Mouse (Mus musculus) mature B cell (primary cell): ENCODE measurements around the gene Nop58.
"Not testable (repeated sequence)": the region's sequence is repeated elsewhere in the genome, so short reads cannot be mapped to it uniquely, and the experiment has no call there.

ENCODE experiments used
- in situ Hi-C: fragments of 300-500 bp; cut with MboI; formaldehyde crosslinking; loops from 2 replicates; pipeline ENCODE4 v1.14.3; 2019

The Nop58 gene

GRCm38 (mm10) chr1:59684819-59685755, at the start of gene Nop58:
Nop58 (plus strand) TSS chr1:59684971.
- in situ Hi-C loops = no loop called here

DNA sequence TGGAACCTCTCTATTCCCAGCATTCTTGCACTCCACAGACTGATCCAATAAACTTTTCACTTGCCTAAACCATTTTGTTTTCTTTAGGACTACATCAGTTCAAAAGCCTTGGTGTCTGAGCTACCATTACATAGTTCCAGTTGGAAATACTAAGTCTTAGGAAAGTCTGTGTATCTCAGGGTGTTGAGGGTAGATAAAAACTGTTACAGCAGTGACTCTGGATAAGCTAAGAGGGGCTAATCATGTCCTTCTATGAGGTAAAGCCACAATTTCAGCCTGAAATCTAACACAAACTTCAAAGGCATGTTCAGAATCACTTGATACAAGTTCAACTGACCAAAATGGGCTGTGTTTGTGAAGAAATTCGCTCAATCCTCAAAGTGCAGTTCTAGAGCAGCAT, 48.4 kb upstream of the Nop58 start:
- in situ Hi-C loops = no loop called here

DNA sequence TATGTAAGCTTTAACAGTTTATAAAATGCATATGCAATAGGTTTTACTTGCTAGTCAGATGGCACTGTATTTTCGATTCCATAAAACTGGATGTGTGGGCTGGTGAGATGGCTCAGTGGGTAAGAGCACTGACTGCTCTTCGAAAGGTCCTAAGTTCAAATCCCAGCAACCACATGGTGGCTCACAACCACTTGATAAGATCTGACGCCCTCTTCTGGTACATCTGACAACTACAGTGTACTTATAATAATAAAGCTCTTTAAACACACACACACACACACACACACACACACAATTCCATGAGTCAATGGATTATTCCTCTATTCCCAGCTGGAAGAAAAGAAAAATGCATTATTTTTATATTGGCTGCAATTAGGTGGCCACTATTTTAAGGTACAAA, 46.4 kb upstream of the Nop58 start:
- in situ Hi-C loops = no loop called here

DNA sequence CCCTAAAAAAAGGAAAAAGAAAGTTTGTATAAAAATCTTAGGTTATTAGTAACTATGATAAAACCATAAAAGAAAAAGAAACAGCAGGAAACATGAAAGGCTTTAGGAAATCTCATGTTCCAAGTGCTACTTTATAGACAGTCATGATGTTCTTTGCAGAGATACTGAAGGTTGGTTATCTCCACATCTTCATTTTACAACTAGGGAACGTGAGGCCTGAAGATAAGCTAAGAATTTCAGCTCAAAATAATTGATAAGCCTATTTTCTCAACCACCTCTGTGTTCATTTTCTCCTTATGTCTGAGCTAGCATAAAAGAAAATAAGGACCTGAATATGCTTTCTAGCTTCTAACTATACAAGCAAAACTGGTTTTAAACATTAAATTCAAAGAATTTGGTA, 42.3 kb upstream of the Nop58 start:
- in situ Hi-C loops = no loop called here

GRCm38 (mm10) chr1:59646502-59646901, 38.3 kb upstream of the Nop58 start:
- in situ Hi-C loops = not testable (repeated sequence)

DNA sequence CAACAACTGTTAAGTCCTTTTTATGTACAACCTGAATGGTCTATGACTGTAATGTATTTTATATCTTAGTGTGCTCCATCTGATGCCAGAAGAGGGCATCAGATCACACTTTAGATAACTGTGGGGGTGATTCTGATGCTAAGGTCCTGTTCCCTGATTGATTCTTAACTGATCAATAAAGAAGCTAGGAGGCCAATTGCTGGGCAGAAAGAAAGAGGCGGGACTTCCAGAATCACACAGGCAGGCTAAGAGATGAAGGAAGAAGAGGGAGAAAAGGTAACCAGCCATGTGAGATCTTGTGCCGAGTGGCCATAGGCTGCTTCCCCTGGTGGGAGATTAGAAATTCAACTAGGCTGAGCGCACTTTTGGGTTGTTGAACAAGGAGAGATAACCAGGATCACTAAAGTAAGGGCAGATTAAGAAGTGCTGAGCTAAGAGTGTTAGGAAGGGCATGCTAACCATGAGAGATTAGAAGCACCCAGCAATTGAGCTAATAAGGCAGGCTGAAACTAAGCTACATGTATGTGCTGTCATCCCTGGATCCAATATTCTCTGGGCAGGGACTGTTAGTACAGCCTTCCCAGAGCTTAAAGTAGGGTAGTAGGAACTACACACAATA, 33.5 kb upstream of the Nop58 start:
- in situ Hi-C loops = no loop called here

GRCm38 (mm10) chr1:59653243-59653911, 31.4 kb upstream of the Nop58 start:
- in situ Hi-C loops = no loop called here

- in situ Hi-C loops = no loop called here
Measured at GRCm38 (mm10) chr1:59656244-59657171, 28.3 kb upstream of the Nop58 start.

DNA sequence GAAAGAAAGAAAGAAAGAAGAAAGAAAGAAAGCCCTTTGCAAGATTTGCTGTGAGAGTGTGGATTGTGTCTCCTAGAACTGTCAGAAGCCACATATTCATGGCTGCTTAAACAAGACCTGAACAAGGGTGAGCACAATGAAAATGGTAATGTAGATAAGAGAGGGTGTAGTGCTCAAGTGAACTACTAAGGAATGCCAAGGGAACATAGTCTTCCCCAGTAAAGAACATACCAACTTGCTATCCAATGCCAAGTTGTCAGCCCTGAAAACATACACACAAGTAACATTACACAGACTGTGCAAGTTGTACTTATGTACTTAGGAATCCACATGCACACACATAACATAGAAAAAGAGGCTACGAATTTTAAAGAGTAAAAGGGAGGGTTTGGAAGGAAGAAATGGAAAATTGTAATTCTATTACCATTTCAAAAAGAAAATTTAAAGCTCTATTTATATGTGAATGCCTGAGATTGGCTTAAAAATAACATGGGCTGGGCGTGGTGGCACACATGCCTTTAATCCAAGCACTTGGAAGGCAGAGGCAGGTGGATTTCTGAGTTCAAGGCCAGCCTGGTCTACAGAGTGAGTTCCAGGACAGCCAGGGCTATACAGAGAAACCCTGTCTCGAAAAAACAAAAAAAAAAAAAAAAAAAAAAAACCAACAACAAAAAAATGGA, 21.2 kb upstream of the Nop58 start:
- in situ Hi-C loops = no loop called here

GRCm38 (mm10) chr1:59668871-59669270, 15.9 kb upstream of the Nop58 start:
- in situ Hi-C loops = no loop called here

GRCm38 (mm10) chr1:59669962-59670630, 14.7 kb upstream of the Nop58 start:
- in situ Hi-C loops = no loop called here

DNA sequence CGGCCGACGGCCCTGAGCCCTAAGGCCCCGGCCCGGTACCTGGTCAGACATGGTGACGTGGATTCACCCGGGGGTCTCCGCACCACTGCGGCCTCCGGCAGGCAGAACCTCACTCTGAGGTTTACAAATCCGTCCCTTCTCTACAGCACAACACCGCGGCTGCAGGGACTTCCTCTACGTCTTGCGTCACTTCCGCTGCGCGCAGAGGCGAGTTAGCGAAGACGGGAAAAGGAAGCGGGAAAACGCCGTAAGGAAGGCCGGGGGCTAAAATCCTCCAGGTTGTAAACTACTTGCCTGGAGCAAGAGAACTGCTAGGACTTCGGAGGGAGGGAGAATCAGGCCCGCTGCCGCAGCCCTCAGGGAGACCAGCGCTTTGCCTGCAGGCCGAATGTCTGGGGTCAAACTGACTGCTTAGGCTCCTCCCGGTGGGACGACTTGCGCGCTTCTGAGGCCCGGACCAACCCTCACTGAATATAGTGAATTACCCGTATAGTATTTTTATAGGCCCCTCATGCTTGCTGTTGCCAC, 14.1 kb upstream of the Nop58 start, which contains the start of gene Sumo1:
TSS of gene Sumo1 (minus strand) at position 194 of the 528 bp plus-strand sequence.
- in situ Hi-C loops = no loop called here

DNA sequence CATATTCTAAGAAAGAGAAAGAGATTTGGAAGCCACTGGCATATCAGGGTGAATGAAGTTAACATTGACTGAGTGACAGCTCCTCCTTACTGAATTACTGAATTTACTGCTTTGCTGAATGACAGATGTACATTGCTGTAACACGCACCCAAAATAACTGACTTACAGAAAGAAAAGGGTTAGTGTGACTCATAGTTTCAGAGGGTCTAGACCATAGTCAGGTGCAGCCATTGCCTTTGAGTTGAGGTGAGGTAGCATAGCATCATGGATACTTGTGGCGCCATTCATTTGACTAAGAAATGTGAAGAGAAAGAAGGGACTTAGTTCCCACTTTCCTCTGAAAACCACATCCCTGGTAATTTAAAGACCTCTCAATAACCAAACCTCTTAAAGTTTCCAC, 11.1 kb upstream of the Nop58 start:
- in situ Hi-C loops = no loop called here

- in situ Hi-C loops = no loop called here
Measured at GRCm38 (mm10) chr1:59683926-59684818, 599 bp upstream of the Nop58 start.

- in situ Hi-C loops = no loop called here
Measured at GRCm38 (mm10) chr1:59687493-59687892, 2.7 kb downstream of the Nop58 start.

GRCm38 (mm10) chr1:59690467-59690866, 5.7 kb downstream of the Nop58 start:
- in situ Hi-C loops = no loop called here

- in situ Hi-C loops = no loop called here
Measured at GRCm38 (mm10) chr1:59697751-59698150, 13.0 kb downstream of the Nop58 start.

DNA sequence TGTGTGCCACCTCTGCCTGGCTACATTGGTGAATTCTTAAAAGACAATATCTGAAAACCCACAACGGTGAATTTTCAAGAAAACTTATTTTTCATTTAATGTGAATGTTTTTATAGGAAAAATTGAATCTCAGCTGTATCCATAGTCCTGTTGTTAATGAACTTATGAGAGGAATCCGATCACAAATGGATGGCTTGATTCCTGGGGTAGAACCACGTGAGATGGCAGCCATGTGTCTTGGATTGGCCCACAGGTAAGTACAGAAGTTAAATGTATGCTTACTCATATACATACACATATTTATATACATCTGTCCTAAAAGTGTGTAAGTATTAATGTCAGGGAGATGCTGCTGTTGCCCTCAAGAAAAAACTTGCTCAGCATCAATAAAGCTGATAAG, 13.4 kb downstream of the Nop58 start:
- in situ Hi-C loops = no loop called here

DNA sequence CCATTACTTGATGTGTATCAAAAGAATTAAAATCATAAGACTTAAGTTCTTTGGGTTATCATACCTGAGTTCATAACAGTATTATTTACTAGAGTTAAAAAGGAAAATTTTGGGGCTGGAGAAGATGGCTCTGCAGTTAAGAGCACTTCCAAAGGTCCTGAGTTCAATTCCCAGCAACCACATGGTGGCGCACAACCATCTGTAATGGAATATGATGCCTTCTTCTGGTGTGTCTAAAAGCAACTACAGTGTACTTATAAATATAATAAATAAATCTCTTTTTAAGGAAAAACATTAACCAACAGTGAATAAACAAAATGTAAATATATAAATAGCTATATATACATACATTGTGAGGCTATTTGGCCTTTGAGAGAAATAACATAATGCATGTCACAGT, 17.0 kb downstream of the Nop58 start:
- in situ Hi-C loops = no loop called here
